Mouse (Mus musculus) CD8-positive naive resting alpha-beta T cell, adult 2 months (primary cell): ENCODE measurements around the gene Kif1b.

ENCODE experiments used
- DNase-seq, 2 experiments: peaks; one replicate each; pipeline ENCODE4 v3.0.0; 2022; ENCODE audit warnings: low read depth in 2 of 2, low spot score in 2 of 2

Gene Kif1b

GRCm38 (mm10) chr4:149317387-149317786, 9.9 kb upstream of the Kif1b start:
- DNase-seq: no peak

GRCm38 (mm10) chr4:149314275-149314837, 6.9 kb upstream of the Kif1b start:
- DNase-seq: no peak

- DNase-seq: no peak
These were observed 6.2 kb upstream of the Kif1b start for GRCm38 (mm10) chr4:149313558-149314253.

- DNase-seq: no peak
These were observed 4.5 kb upstream of the Kif1b start for GRCm38 (mm10) chr4:149311996-149312395.

GRCm38 (mm10) chr4:149308491-149308820, 963 bp upstream of the Kif1b start:
- DNase-seq: no peak

- DNase-seq: peak in 1 of 2 experiments; percentile 13
These were observed 539 bp downstream of the Kif1b start for GRCm38 (mm10) chr4:149306712-149307595.

GRCm38 (mm10) chr4:149305761-149306711, 1.5 kb downstream of the Kif1b start:
- no peak for DNase-seq

GRCm38 (mm10) chr4:149304466-149304865, 3.0 kb downstream of the Kif1b start:
- DNase-seq: no peak

GRCm38 (mm10) chr4:149303502-149303901, 4.0 kb downstream of the Kif1b start:
- no peak for DNase-seq

GRCm38 (mm10) chr4:149302751-149303150, 4.7 kb downstream of the Kif1b start:
- DNase-seq: no peak

GRCm38 (mm10) chr4:149302136-149302535, 5.4 kb downstream of the Kif1b start:
- DNase-seq: no peak

GRCm38 (mm10) chr4:149296501-149296900, 11.0 kb downstream of the Kif1b start:
- no peak for DNase-seq

GRCm38 (mm10) chr4:149292984-149293383, 14.5 kb downstream of the Kif1b start:
- no peak for DNase-seq

GRCm38 (mm10) chr4:149291061-149291460, 16.4 kb downstream of the Kif1b start:
- no peak for DNase-seq

GRCm38 (mm10) chr4:149290157-149290750, 17.2 kb downstream of the Kif1b start:
- DNase-seq: no peak

GRCm38 (mm10) chr4:149286287-149287137, 21.0 kb downstream of the Kif1b start:
- no peak for DNase-seq

- DNase-seq: no peak
These were observed 21.8 kb downstream of the Kif1b start for GRCm38 (mm10) chr4:149285691-149286090.

GRCm38 (mm10) chr4:149283018-149283417, 24.5 kb downstream of the Kif1b start:
- no peak for DNase-seq

- DNase-seq: peak; percentile 60 to 62
These were observed 25.3 kb downstream of the Kif1b start for GRCm38 (mm10) chr4:149282025-149282738.
